Mouse (Mus musculus) frontal cortex, adult (tissue): Measurements from ENCODE around the gene Hmgb3.
"Not testable (repeated sequence)": the region's sequence is repeated elsewhere in the genome, so short reads cannot be mapped to it uniquely, and the experiment has no call there.

ENCODE experiments used
- ATAC-seq: cut with Nextera tagmentation; 2 replicates; pipeline ENCODE4 v1.9.2; 2017; ENCODE audit warnings: mild to moderate bottlenecking, moderate library complexity, mixed read lengths; ENCODE audit not compliant: low TSS enrichment

The Hmgb3 gene

DNA sequence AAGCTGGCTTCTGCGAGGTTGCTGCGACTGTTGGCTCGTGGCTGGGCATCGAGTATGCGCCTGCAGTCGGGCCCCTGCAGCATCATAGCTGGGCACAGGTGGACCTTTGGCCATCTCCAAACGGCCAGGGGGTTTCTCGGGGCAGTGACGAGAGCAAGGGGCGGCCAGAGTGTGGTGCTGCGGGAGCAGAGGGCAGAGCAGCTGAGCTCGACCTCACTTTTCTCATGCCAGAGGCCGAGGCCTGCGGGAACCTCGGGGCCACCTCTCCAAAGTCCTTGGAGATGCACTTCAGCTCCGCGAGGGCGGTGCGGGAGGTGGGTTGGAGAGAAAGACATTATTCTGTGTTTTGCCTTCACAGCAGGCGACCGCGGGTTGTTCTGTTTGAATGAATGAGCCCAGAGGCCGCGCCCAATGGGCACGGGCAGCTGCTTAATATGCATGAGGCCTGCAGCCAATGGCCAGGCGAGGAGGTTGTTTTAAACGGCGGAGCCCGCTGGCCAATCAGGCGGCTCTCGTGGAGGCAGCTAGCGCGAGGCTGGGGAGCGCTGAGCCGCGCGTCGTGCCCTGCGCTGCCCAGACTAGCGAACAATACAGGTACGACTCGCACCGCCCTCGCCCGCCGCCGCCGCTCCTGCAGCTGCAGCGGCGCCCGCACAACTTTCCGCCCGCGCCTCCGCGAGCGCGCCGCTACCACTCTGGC is at the start of gene Hmgb3:
Gene Hmgb3, plus strand, starts transcription at position 504 of the 700 bp plus-strand sequence.
- peak; percentile 100 for ATAC-seq

DNA sequence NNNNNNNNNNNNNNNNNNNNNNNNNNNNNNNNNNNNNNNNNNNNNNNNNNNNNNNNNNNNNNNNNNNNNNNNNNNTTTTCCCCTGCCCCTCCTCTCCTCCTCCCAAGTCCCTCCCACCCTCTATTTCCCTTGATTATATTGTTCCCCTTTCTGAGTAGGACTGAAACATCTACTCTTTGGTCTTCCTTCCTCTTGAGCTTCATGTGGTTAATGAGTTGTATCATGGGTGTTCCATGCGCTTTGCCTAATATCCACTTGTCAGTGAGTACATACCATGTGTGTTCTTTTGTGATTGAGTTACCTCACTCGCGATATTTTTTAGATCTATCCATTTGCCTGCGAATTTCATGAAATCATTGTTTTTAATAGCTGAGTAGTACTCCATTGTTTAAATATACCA is 49.1 kb upstream of the Hmgb3 start:
- ATAC-seq, result not testable (repeated sequence)

DNA sequence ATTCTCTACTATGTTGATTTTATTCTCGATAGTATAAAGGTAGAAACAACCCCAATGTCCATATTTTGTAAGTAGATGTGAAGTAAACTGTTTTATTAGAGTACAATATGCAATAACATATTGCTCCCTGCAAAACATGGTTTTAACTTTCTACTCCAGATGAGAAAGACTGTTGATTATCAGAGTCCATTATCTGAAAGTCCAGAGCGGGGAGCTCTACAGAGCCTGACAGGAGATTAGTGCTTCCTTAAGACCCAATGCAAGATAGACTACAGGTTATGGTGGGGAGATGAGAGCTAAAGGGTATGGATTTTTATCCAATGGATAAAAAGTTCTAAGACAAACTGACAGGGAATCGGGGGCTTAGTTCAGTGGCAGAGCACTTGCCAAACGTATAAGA is 36.5 kb upstream of the Hmgb3 start:
- ATAC-seq, result no peak

DNA sequence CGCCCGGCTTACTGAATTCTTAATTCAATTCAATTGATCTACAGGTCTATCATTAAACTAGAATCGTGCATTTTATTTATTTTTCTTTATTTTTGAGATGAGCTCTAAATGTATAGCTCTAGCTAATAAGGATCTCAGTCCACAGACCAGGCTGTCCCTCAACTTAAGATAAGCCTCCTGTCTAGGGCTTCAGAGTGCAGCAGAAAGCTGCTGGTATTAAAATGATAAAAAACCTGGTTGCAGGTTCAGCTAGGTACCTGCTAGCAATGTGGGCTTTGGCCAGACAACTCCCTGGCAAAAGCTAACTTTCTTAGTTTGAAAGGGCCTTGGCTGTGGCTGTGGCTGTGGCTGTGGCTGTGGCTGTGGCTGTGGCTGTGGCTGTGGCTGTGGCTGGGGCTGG is 32.8 kb upstream of the Hmgb3 start:
- ATAC-seq, result no peak

DNA sequence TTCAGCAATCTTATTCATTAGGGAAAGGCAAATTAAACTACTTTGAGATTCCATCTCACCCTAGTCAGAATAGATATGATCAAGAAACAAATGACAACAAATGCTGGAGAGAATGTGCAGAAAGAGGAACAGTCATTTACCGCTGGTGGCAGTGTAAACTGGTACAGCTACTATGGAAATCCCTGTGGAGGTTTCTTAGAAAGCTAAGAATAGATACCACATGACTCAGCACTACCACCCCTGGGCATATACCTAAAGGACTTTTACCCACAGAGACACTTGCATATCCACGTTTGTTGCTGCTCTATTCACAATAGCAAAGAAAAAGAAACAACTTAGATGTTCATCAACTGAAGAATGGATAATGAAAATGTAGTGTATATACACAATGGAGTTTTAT is 31.4 kb upstream of the Hmgb3 start:
- no peak for ATAC-seq

DNA sequence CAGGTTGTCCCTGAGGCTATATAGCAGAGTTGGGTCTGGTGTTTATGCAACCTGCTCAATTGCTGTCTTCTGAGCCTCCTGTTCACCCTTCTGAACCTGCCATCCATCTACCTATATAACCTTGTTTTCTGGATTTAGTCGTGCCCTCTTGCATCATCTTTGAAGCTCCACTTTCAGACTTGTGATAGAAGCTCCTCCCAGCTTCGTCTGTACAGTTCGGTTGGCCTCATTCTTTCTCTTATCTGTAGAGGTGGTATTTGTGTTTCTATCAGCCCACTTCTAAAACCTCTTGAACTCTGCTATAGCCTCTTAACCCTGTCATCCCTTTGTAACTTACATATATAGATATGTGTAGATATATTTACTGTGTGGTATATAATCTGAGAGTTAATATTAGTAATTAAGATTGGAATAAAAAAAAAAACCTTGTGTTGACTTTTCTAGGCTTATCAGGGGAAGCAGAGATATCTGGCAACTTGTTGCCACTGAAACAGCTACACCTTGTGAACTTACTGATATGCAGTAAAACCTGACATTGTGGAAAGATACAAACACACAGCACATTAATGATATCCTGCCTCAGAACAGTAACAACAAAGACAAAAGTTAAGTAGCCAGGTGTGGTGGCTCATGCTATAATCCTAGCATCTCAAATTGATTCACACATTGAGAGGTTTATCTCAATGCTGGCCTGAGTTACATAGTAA is 30.0 kb upstream of the Hmgb3 start:
- ATAC-seq, result no peak

DNA sequence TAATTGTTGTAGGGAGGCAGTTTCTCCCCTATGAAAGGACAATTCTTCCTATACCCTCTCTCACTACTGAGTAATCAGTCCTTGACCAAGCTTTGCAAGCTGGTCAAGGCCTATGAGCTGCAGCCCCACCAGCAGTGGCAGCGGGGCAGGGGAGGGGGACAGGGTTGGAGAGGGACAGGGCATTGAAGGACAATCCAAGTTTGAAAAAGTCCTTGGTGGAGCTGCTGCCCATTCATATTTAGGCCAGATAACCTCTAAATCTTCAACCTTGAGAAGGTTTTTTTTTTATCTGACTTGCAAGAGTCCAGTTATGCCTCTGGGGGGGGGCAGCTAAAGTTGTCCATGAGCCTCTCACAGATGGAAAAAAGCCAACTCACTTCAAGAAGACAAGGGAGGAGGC is 28.3 kb upstream of the Hmgb3 start:
- ATAC-seq, result no peak

DNA sequence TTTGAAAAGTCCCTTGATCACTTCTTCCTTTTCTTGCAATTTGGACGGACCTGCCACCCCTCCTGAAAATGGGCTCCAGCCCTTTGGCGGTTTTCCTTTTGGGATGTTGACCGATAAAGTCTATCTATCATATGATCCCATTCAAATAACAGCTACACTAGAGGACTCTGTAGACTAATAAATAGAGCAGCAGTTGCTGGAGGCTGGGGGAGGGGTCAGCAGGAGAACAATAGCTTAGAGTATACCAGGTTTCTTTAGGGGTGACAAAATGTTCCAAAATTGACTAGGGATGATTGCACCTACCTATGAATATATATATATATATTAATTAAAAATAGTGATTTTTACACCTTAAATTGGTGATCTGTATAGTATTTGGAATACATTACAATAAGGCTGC is 27.6 kb upstream of the Hmgb3 start:
- no peak for ATAC-seq

DNA sequence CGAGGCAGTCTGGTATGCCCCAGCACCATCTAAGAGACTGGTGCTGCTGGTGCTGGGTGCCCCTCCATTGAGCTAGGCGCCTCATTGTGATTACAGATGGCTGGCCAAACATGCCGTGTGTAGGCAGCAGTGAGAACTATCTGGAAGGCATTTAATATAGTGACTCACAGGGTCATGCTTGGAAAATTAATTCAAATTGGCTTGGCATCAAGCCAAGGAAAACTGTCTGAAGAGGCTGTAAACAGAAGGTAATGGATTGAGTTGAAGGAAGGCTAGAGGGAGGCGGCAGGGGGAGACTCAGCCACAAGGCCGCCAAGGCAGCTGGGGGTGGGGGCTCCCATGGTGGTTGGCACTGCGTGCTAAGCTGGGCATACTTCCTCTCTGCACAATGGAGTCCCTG is 27.1 kb upstream of the Hmgb3 start:
- ATAC-seq, result no peak

DNA sequence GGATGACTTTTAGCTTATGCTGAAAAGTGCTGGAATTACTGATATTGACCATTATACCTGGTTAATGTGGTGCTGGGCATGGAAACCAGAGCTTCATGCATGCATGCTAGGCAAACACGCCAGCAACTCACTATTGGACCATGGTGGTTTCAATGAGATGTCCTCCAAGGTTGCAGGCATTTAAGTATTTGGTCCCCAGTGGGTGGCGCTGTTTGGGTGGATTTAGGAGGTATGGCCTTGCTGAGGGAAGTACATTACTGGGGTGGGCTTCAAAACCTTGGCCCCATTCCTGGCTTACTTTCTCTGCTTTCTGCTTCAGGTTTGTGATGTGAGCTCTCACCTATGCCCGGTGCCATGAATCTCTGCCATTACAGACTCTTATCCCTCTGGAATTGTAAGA is 23.1 kb upstream of the Hmgb3 start:
- no peak for ATAC-seq

DNA sequence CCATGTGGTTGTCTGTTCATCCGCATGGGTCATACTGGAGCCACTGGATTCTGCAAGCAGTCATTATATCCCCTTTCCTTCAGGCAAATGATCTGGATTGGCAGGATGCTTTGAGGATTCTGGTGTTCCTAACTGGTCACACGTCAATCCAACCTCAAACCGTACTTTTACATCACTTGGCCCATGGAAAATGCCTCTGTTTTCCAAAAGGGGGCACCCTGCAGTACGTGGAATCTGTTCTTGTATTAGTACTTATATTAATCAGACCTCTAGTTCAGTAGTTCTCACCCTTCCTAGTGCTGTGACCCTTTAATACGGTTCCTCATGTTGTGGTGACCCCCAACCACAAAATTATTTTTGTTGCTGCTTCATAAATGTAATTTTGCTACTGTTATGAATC is 21.6 kb upstream of the Hmgb3 start:
- no peak for ATAC-seq

DNA sequence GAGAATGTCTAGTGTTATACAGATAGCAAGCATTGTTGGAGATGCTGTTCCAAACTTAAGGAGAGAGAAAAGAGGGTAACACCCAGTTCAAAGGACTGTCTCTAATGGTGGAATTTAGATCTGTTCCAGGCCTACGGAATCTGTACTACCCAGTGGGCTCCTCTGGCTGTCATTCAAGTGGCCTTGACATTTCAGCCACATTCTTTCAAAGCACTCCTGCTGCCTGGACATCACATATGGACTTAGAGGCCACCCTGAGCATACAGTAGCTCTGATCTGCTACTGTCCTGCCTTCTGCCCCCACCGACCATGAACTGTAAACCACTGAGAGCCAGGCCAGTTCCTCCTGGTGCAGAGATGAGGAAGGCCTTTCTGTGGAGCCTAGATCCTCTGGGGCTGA is 17.9 kb upstream of the Hmgb3 start:
- no peak for ATAC-seq

DNA sequence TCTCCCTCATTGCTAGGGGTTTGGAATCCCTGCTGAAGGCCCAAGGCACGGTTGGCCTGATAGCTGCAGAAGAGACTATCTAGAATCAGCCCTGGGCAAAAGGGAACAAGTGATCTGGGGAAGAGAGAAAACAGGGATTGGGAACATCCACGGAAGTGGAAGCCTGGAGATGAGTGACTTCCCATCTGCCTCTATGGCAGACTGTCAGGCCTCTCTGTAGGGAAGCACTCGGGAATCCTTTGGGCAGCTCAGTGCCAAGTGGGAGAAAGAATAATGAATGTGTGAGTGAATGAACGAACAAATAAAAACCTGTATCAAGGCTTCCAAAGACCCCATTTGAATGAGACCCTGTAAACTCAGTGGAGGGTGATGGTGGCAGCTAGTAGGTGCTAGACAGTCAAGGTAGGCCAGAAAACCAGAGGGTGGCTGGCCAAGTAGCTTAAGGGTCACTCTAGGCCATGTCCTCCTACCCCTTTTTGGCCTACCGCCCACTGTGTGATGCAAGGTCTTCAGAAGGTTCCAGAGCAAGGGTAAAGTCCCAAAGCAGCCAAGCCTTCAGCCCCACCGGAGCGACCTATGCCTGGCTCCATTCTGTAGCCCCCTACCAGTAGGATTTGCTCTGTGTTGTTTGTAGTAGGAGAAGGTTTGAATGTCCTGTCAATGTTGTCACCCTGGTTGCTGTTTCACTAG is 14.8 kb upstream of the Hmgb3 start:
- no peak for ATAC-seq

DNA sequence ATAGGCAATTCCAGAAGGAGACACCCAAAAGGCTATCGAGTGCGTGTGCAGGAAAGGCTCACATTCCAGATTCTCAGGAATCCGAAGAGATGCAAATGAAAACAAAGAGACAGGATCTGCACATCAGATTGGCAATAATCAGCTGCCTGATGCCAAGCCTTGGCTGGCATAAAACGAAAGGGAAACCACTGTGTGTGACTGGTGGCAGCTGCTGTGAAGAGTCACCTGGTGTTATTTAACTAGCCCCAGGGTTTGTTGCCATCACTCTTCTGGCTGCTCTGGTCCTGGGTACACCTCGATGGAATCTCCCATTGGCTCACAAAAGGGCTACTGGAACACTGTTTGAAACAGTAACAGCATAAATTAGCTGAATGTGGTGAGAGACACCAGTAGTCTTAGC is 11.0 kb upstream of the Hmgb3 start:
- no peak for ATAC-seq

DNA sequence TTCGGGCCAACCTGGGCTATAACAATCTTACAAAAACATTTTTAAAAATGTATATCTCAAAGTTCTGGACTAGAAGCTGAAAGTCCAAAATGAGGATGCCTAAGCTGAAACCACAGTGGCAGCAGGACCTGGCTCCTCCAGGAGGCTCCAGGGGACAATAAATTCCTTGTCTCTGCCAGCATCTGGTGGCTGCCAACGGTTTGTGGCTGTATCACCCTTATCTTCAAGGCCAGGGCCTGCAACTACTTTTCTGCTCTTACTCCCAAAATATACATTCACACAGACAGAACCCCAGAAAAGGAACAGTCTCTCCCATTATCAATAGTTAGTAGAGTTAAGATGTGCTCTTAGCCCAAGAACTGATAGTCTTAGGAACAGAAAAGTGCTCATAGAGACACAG is 10.6 kb upstream of the Hmgb3 start:
- ATAC-seq, result no peak

DNA sequence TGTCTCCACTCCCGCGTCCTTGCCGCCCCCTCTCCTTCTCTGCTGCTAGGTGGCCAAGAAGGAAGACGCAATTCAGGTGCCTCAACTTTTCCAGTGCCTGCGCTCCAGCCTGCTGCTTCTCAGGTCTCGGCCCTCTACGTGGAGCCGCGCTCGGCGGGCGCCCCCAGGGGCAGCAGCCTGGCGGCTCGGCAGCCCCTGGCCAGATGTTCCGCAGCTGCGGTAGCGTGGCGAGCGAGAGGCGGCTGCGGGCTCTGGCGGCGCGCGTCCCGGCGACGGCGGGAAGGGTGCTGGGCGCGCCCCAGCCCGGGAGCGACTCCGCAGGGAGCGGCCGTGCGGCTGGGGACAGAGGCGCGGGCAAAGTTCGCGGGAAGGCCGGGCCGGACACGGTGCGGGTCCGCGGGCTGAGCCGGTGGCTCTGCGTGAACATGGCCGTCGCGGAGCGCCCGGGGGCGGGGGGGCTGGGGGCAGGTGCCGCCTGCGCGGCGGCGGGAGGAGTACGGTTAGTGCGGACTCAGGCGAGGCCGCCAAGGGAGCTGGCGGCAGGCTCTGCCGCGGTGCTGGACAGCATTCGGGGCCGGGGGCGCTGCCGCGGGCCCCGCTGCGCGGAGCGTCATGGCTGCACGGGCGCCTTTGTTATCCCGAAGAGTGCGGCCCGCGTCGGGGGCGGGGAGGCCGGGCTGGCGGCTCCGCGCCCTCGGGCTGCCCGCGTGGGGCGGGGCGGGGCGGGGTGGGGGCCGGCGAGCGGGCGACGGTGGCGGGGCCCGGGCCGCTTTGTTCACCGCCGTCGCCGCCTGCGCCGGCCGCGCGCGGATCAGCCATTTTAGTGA is 610 bp downstream of the Hmgb3 start:
- peak; percentile 65 for ATAC-seq

DNA sequence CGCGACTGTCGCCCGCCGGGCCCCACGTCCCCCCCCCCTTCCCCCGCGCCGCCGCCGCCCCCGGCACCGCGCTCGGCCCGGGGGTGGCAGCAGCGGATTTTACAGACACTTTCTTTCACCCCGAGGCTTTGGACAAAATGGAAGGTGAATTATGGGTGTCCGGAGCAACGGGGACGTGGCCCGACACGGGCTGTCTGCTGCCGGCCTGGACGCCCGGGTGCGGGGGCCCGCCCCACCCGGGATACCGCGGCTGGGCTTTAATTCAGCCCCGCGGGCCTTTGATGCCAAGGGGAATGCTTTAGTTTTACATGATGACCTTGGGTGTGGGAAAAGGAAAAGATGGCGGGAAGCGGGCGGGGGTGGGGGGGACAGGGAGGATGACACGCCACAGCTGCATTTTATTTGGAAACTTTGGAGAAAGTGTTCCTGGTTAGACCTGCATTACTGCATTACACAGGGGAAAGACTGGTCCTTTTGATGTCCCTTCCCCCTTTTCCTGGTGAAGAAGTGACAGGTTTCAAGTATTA is 1.3 kb downstream of the Hmgb3 start:
- ATAC-seq, result no peak

DNA sequence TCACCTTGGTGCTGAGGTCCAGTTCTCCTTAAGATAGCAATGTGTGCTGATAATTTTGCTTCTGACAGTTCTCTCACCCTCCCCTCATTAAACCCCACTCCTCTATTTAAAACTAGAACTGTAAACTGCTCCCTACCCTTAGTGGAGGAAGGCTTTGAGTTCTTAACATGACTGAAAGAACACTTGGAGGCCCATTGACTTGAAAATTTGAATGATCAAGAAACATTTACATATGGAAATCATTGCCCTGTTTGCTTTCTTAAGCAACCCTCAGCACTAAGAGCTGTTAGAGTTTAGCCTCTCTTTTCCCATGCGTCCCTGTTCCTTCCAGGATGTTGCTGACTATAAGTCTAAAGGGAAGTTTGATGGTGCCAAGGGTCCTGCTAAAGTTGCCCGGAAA is 3.6 kb downstream of the Hmgb3 start:
- ATAC-seq, result no peak

DNA sequence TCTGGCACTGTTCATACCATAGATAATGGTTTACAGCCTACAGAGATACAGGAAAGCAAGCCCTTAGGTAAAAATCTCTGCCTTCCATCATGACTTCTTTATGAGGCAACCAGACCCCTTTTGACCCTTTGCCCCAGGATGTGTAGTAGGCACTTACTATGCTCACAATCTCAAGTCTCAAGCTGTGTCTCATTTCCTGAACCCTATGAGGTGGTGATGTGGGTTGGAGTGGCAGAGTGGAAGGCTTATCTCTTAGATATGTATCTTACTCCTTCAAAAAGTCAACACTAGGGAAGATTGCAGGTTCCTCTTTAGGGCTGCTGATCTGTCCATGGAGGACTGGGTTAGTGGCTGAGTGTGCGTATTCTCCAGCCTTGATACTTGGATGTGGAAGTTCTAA is 5.1 kb downstream of the Hmgb3 start:
- ATAC-seq, result no peak

DNA sequence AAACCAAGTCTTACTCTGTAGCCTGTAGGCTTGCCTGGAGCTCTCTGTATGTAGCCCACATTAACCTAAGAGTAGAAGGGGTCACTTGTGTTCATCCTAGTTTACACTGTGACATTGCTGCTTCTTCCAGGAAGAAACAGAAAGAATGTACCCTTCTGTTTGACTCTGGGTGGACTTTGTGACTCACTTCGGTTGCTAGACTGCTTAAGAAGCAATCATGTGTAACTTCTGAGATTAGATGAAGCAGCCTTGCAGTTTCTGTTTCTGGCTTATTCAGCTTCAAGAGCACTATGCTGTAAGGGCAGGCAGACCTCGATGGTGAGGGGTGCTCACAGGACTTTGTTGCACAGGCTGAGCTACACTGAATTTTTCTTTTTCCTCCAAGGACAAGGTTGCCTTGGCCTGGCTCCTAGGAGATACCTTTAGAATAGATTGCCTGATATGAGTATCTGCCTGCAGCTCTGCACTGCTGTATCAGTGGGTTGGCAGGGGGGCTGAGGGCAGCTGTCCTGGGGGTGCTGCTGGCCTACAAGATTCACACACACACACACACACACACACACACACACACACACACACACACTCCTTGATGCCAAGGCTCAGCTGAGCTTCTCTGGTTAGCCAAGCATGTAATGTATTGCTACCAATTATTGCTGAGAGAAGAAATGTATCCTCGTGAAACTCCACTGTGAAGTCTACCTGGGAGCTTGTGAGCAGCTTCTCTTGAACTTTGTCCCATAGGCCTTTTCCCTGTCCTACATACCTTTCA is 17.6 kb downstream of the Hmgb3 start:
- no peak for ATAC-seq

DNA sequence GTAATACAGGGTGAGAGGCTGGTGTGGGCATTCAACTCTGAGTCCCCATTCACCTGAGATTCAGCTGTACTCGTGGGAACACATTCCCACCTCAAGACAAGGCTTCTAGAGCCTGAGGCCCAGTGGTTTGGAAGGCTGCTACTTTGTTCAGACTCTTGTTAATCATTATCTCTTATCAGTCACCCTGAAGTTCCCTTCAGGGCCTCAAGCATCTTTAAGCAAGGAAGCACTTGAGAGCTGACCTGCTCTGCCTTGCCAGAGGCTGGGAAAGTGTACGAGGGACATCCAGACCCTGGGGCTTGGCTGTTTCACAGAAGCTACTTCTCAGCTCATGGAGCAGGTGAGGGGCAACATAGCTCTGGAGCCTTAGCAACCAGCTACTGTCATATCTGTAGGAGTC is 19.8 kb downstream of the Hmgb3 start:
- ATAC-seq, result no peak
